Mouse (Mus musculus): ENCODE data around the gene Cpne5. TPM values are rescaled to one million over a fixed set of nuclear protein-coding genes. Genes with fewer than 3 reads are reported as not detected.
"Not testable (repeated sequence)": the region's sequence is repeated elsewhere in the genome, so short reads cannot be mapped to it uniquely, and the experiment has no call there.

The Cpne5 gene
- polyA plus RNA-seq, 1 experiment from 2014 or later = 24.9 TPM

- ATAC-seq (replicated peaks) = no peak
- Histone ChIP-seq H3K36me3 (0 out of 2 replicates have a peak, but pooled peaks cover 3% of the 10 kb centered on the region), H3K27me3 (no peaks in the 10 kb centered on the region), H3K4me1 (peaks cover 44% of the 10 kb centered on the region), H3K4me2 (replicated peaks) (peak overlapping the region; percentile 67), H3K4me3 (peak overlapping the region; percentile 89; the same call in 1 of the 2 replicates), H3K9me3 (no peaks in the 10 kb centered on the region), H3K27ac (replicated peaks) (peak overlapping the region; percentile 99; the same call in 1 of the 2 replicates), H3K9ac (replicated peaks) (peak overlapping the region; percentile 89)
- 85% methylated on average over 5 of the region's 5 CpGs for WGBS
These were observed 26.8 kb upstream of the Cpne5 start for GRCm38 (mm10) chr17:29264760-29265159.

- 9% methylated on average over 38 of the region's 38 CpGs for WGBS
- peak; percentile 62 for ATAC-seq (replicated peaks)
- H3K9ac ChIP-seq (replicated peaks) = peak within 1 kb of the TSS; percentile 89
- no peaks in the 10 kb centered on the region for H3K27me3 ChIP-seq
- H3K9me3 ChIP-seq = no peaks in the 10 kb centered on the region
- H3K4me1 ChIP-seq = peaks cover 44% of the 10 kb centered on the region
- 0 out of 2 replicates have a peak, but pooled peaks cover 3% of the 10 kb centered on the region for H3K36me3 ChIP-seq
- peak within 1 kb of the TSS; percentile 67 for H3K4me2 ChIP-seq (replicated peaks)
- H3K4me3 ChIP-seq = peak within 1 kb of the TSS; percentile 89
- peak within 1 kb of the TSS; percentile 99 for H3K27ac ChIP-seq (replicated peaks)
These were observed 26.1 kb upstream of the Cpne5 start, which contains the start of gene Ppil1 for GRCm38 (mm10) chr17:29263840-29264633. Ppil1 (minus strand) TSS chr17:29264186.

- no peaks in the 10 kb centered on the region for H3K27me3 ChIP-seq
- H3K27ac ChIP-seq (replicated peaks) = peak overlapping the region; percentile 99
- H3K4me1 ChIP-seq = peaks cover 44% of the 10 kb centered on the region
- peak overlapping the region; percentile 89 for H3K9ac ChIP-seq (replicated peaks)
- peak overlapping the region; percentile 67 for H3K4me2 ChIP-seq (replicated peaks)
- ATAC-seq (replicated peaks) = 0 out of 2 replicates have a peak, but pooled peaks have one; percentile 17
- peak overlapping the region; percentile 89 for H3K4me3 ChIP-seq
- under 1% methylated on average over 14 of the region's 14 CpGs for WGBS
- no peaks in the 10 kb centered on the region for H3K9me3 ChIP-seq
- H3K36me3 ChIP-seq = peaks cover 4% of the 10 kb centered on the region; the same call in 1 of the 2 replicates
These were observed 25.4 kb upstream of the Cpne5 start for GRCm38 (mm10) chr17:29263417-29263816.

- peaks cover 16% of the 10 kb centered on the region for H3K36me3 ChIP-seq
- H3K4me3 ChIP-seq = peak overlapping the region; percentile 89; the same call in 1 of the 2 replicates
- no peak overlapping the region for H3K27ac ChIP-seq (replicated peaks)
- no peak for ATAC-seq (replicated peaks)
- H3K4me2 ChIP-seq (replicated peaks) = peak overlapping the region; percentile 67; the same call in 1 of the 2 replicates
- no peaks in the 10 kb centered on the region for H3K27me3 ChIP-seq
- 53% methylated on average over 2 of the region's 2 CpGs for WGBS
- no peaks in the 10 kb centered on the region for H3K9me3 ChIP-seq
- no peak overlapping the region for H3K9ac ChIP-seq (replicated peaks)
- peaks cover 37% of the 10 kb centered on the region for H3K4me1 ChIP-seq
These were observed 24.3 kb upstream of the Cpne5 start for GRCm38 (mm10) chr17:29262259-29262649.

- Histone ChIP-seq H3K9me3 (no peaks in the 10 kb centered on the region), H3K4me1 (peaks cover 37% of the 10 kb centered on the region), H3K4me2 (replicated peaks) (no peak overlapping the region), H3K9ac (replicated peaks) (no peak overlapping the region), H3K4me3 (no peak overlapping the region), H3K36me3 (peaks cover 17% of the 10 kb centered on the region), H3K27ac (replicated peaks) (no peak overlapping the region), H3K27me3 (no peaks in the 10 kb centered on the region)
- ATAC-seq (replicated peaks) = no peak
- WGBS = 89% methylated on average over 22 of the region's 22 CpGs
These were observed 23.8 kb upstream of the Cpne5 start for GRCm38 (mm10) chr17:29261603-29262258.

GRCm38 (mm10) chr17:29260501-29260900 lies 22.5 kb upstream of the Cpne5 start:
- Histone ChIP-seq H3K4me3 (no peak overlapping the region), H3K4me2 (replicated peaks) (no peak overlapping the region), H3K4me1 (peaks cover 37% of the 10 kb centered on the region), H3K27me3 (no peaks in the 10 kb centered on the region), H3K9ac (replicated peaks) (no peak overlapping the region), H3K9me3 (no peaks in the 10 kb centered on the region), H3K27ac (replicated peaks) (no peak overlapping the region), H3K36me3 (peaks cover 17% of the 10 kb centered on the region)
- ATAC-seq (replicated peaks) = no peak
- 87% methylated on average over 15 of the region's 15 CpGs for WGBS

GRCm38 (mm10) chr17:29259489-29259888 lies 21.5 kb upstream of the Cpne5 start:
- no peak overlapping the region for H3K27ac ChIP-seq (replicated peaks)
- peaks cover 17% of the 10 kb centered on the region for H3K36me3 ChIP-seq
- ATAC-seq (replicated peaks) = peak; percentile 41; the same call in 1 of the 2 replicates
- no peaks in the 10 kb centered on the region for H3K9me3 ChIP-seq
- 6% methylated on average over 3 of the region's 3 CpGs for WGBS
- H3K4me2 ChIP-seq (replicated peaks) = no peak overlapping the region
- H3K27me3 ChIP-seq = no peaks in the 10 kb centered on the region
- H3K4me1 ChIP-seq = peaks cover 35% of the 10 kb centered on the region
- no peak overlapping the region for H3K4me3 ChIP-seq
- H3K9ac ChIP-seq (replicated peaks) = no peak overlapping the region

DNA sequence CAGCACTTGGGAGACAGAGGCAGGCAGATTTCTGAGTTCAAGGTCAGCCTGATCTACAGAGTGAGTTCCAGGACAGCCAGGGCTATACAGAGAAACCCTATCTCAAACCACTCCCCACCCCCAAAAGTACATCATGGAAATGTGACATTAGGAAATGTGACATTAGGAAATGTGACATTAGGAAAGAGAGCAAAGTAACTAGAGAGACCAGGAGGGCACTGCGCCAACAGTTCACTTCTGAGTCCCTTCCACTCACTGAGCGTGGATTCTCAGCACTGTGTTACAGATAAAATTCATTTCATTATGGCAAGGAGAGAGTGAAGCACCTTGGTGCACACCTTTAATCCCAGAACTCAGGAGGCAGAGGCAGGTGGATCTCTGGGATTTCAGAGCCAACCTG lies 21.0 kb upstream of the Cpne5 start:
- H3K4me1 ChIP-seq = peaks cover 31% of the 10 kb centered on the region
- peaks cover 17% of the 10 kb centered on the region for H3K36me3 ChIP-seq
- ATAC-seq (replicated peaks) = no peak
- 95% methylated on average over 2 of the region's 2 CpGs for WGBS
- no peaks in the 10 kb centered on the region for H3K27me3 ChIP-seq
- no peak overlapping the region for H3K9ac ChIP-seq (replicated peaks)
- no peaks in the 10 kb centered on the region for H3K9me3 ChIP-seq
- no peak overlapping the region for H3K4me2 ChIP-seq (replicated peaks)
- no peak overlapping the region for H3K27ac ChIP-seq (replicated peaks)
- H3K4me3 ChIP-seq = no peak overlapping the region

DNA sequence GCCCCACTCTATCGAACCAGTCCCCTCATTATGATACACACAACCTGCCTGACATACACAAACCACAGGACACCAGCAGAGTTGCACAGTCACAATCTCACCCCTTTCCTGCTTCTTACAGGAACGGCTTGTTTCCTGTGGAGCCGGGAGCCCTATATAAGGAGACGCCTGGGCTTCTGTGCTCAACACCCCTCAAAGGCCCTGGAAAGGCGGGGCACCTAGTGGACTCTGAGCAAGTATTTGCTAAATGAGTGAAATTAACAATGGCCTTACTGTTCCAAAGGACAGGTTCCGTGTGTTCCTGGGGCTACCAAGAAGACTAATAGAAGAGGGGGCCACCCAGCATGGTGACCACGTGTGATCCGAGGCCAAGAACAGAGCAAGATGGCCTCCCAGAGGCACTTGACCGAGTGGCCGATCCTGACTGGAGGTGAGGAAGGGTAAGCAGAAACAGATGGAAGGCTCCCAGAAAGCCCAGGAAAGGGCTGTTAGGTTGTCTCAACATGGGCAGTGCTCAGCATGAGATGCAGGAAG lies 20.1 kb upstream of the Cpne5 start:
- Histone ChIP-seq H3K27me3 (no peaks in the 10 kb centered on the region), H3K9me3 (no peaks in the 10 kb centered on the region), H3K36me3 (peaks cover 21% of the 10 kb centered on the region), H3K4me3 (no peak overlapping the region), H3K27ac (replicated peaks) (no peak overlapping the region), H3K9ac (replicated peaks) (no peak overlapping the region), H3K4me2 (replicated peaks) (no peak overlapping the region), H3K4me1 (peaks cover 27% of the 10 kb centered on the region)
- 91% methylated on average over 10 of the region's 10 CpGs for WGBS
- no peak for ATAC-seq (replicated peaks)

DNA sequence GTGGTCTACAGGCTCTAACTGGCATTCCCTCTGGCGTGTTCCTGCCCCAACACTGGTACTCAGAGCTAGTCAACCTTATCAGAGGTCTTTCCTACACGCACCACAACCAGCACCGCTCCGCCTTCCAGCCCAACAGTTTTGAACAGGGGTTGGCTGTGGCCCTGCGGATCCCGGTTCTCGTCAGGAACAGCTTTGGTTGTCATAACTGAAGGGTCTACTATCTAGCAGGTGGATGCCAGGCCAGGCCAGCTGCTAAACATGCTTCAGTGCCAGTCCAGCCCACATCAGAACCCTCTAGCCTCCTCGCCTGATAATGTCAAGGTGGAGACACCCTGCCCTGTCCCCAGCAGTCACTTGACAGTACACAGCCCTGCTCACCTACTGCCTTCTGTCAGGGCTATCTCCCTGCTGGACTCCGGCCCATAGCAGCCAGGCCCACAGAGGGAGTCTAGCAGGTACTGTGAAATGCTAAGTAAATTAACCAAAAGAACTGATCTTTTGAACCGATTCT lies 19.1 kb upstream of the Cpne5 start:
- Histone ChIP-seq H3K4me2 (replicated peaks) (no peak overlapping the region), H3K4me3 (no peak overlapping the region), H3K27me3 (no peaks in the 10 kb centered on the region), H3K36me3 (peaks cover 21% of the 10 kb centered on the region), H3K9me3 (no peaks in the 10 kb centered on the region), H3K27ac (replicated peaks) (no peak overlapping the region), H3K4me1 (peaks cover 22% of the 10 kb centered on the region), H3K9ac (replicated peaks) (no peak overlapping the region)
- 94% methylated on average over 10 of the region's 10 CpGs for WGBS
- ATAC-seq (replicated peaks) = no peak

- no peak overlapping the region for H3K4me3 ChIP-seq
- H3K9ac ChIP-seq (replicated peaks) = no peak overlapping the region
- no peak overlapping the region for H3K27ac ChIP-seq (replicated peaks)
- no peaks in the 10 kb centered on the region for H3K27me3 ChIP-seq
- no peaks in the 10 kb centered on the region for H3K9me3 ChIP-seq
- peaks cover 22% of the 10 kb centered on the region for H3K4me1 ChIP-seq
- H3K36me3 ChIP-seq = peaks cover 21% of the 10 kb centered on the region
- ATAC-seq (replicated peaks) = no peak
- WGBS = 88% methylated on average over 6 of the region's 6 CpGs
- H3K4me2 ChIP-seq (replicated peaks) = no peak overlapping the region
These were observed 18.5 kb upstream of the Cpne5 start for GRCm38 (mm10) chr17:29256507-29256906.

DNA sequence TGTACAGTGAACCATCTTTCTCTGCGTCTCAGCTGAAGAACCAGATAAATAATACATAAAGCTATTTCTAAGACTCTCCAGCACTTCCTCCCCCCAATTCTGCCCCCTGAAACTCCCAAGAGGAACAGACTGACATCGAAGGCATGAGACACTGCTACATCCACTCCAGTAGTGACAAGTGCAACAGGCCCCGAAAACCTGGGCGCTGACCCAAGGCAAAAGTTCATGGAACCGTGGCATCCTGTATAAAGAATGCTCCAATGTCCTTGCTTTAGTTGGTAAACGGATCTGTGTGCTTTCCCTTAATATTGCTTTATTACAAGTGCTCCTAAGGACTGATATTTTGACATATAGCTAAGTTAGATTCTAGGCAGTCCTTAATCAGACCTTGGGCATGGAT lies 16.8 kb upstream of the Cpne5 start:
- not testable (repeated sequence) for ATAC-seq (replicated peaks)

More for the DNA sequence above, 16.8 kb upstream of the Cpne5 start:
- H3K4me3 ChIP-seq; H3K4me2 ChIP-seq (replicated peaks); H3K27me3 ChIP-seq; H3K27ac ChIP-seq (replicated peaks); H3K9ac ChIP-seq (replicated peaks); H3K9me3 ChIP-seq: not testable (repeated sequence)
- Histone ChIP-seq H3K36me3 (peaks cover 34% of the 10 kb centered on the region), H3K4me1 (peaks cover 22% of the 10 kb centered on the region)
- WGBS = 91% methylated on average over 6 of the region's 6 CpGs

All from forebrain, embryonic 15.5 days (tissue).